Mouse (Mus musculus) stomach, embryonic 15.5 days (tissue): ENCODE results near the gene Foxc2. TPM values are rescaled to one million over a fixed set of nuclear protein-coding genes. Genes with fewer than 3 reads are reported as not detected.

ENCODE experiments used
- ATAC-seq: fragments of 200-750 bp; cut with Nextera tagmentation; 2 replicates; pipeline ENCODE4 v1.8.0; 2017; ENCODE audit warnings: low read depth, moderate number of reproducible peaks, moderate TSS enrichment; ENCODE audit not compliant: insufficient read depth, low FRiP score
- H3K27ac ChIP-seq: fragments of 300-500 bp; sonication (generic); 2 replicates; pipeline ENCODE4 v1.5.1; 2015; ENCODE audit warnings: mild to moderate bottlenecking, inconsistent platforms
- H3K27me3 ChIP-seq: fragments of 300-500 bp; sonication (generic); replicated peaks from 2 replicates; pipeline ENCODE4 v1.6.1; 2015; ENCODE audit warnings: inconsistent platforms
- H3K36me3 ChIP-seq: fragments of 300-500 bp; sonication (generic); 2 replicates; pipeline ENCODE4 v1.6.1; 2015; ENCODE audit warnings: inconsistent platforms
- H3K4me1 ChIP-seq: fragments of 300-500 bp; sonication (generic); 2 replicates; pipeline ENCODE4 v1.6.1; 2015; ENCODE audit warnings: inconsistent platforms
- H3K4me2 ChIP-seq: fragments of 300-500 bp; sonication (generic); 2 replicates; pipeline ENCODE4 v1.6.1; 2015; ENCODE audit warnings: mild to moderate bottlenecking, inconsistent platforms
- H3K4me3 ChIP-seq: fragments of 300-500 bp; sonication (generic); replicated peaks from 2 replicates; pipeline ENCODE4 v1.5.1; 2015; ENCODE audit warnings: inconsistent platforms
- H3K9ac ChIP-seq: fragments of 300-500 bp; sonication (generic); 2 replicates; pipeline ENCODE4 v1.6.1; 2015; ENCODE audit warnings: inconsistent platforms
- H3K9me3 ChIP-seq: fragments of 300-500 bp; sonication (generic); 2 replicates; pipeline ENCODE4 v1.6.1; 2016; ENCODE audit warnings: inconsistent platforms
- WGBS: fragments of 180-500 bp; shearing (Covaris S2); methylation state at CpG from one replicate; pipeline ENCODE4 v1.1.7; 2015; 5-methylcytosine and 5-hydroxymethylcytosine counted together
- polyA plus RNA-seq: library from polyadenylated mRNA; unstranded; fragments of >200 nt; fragmentation: Nextera tagmentation; extraction: Ambion mirVana; gene quantifications from 2 replicates; pipeline ENCODE4 v1.2.1, GENCODE M21; 2015

Foxc2 gene
- polyA plus RNA-seq, 1 experiment from 2014 or later, result 0.90 TPM

DNA sequence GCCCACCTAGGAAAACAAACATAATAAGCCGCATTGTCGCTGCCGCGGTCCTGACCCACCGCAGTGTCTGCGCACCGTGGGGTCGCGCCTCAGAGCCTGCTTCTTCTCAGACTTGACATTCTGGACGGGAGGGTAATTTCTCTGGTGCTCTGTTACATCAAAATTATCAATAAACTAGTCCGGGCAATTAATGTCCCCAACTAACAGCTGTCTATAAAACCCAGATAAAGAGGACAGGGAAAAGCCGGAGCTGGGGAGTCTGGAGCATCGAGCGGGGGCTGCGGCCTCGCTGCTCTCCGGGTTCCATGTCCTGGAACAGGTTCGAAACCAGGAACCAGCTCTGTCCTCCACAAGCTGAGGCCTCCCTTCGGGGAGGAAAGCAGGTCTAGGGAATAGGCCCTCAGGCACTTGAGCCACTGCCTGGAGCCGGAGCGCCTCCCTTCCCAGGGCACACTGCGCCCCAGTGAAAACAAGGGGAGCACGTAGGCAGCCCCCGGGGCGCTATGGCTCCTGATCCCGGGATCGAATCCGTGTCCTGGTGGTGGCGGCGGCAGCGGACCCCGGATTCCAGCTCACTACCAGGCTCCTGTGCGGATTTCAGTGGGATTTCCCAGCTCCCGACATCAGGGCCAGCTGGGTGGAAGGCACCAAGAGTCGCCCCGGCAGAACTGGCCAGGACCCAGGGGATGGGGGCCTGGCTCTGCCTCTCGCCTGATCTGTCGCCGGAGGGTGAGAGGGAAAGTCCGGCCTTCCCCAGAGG is 26.9 kb upstream of the Foxc2 start:
- H3K9me3 ChIP-seq, result no peaks in the 10 kb centered on the region
- H3K36me3 ChIP-seq, result no peaks in the 10 kb centered on the region
- H3K4me3 ChIP-seq, result peak overlapping the region; percentile 68
- H3K27ac ChIP-seq, result peak overlapping the region; percentile 74
- ATAC-seq, result no peak
- H3K4me1 ChIP-seq, result peaks cover 15% of the 10 kb centered on the region
- H3K27me3 ChIP-seq, result peaks cover 64% of the 10 kb centered on the region
- H3K9ac ChIP-seq, result peak overlapping the region; percentile 52
- 8% methylated on average over 40 of the region's 40 CpGs for WGBS
- H3K4me2 ChIP-seq, result peak overlapping the region; percentile 82

GRCm38 (mm10) chr8:121089631-121090380 is 26.2 kb upstream of the Foxc2 start:
- Histone ChIP-seq H3K9me3 (no peaks in the 10 kb centered on the region), H3K4me3 (peak overlapping the region; percentile 68), H3K27ac (peak overlapping the region; percentile 74), H3K4me1 (peaks cover 15% of the 10 kb centered on the region), H3K36me3 (no peaks in the 10 kb centered on the region), H3K4me2 (peak overlapping the region; percentile 82), H3K9ac (peak overlapping the region; percentile 52), H3K27me3 (peaks cover 57% of the 10 kb centered on the region)
- no peak for ATAC-seq
- WGBS, result 11% methylated on average over 32 of the region's 32 CpGs

DNA sequence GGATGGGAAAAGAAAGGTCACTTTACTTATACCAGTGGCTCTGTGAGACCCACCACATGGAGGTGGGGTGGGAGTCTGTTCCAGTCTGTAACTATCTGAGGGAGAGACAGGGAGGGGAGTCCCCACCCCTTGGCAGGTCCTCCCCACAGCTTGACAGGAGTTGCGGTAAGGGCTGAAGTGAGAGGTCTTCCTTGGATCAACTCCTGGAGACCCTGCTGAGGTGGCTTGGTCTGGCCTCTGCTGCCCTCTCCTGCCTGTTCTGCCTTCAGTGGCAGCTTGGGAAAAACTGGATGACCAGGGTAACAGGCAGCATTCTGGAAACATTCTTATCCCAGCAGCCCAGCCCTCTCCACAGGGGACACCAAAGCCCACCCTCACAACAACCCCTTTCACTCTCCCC is 25.3 kb upstream of the Foxc2 start:
- H3K27me3 ChIP-seq, result peaks cover 48% of the 10 kb centered on the region
- peak overlapping the region; percentile 74 for H3K27ac ChIP-seq
- WGBS, result 14% methylated on average over 1 of the region's 1 CpGs
- 0 out of 2 replicates have a peak overlapping the region, but pooled peaks have one; percentile 19 for H3K9ac ChIP-seq
- H3K4me2 ChIP-seq, result peak overlapping the region; percentile 82
- no peaks in the 10 kb centered on the region for H3K36me3 ChIP-seq
- H3K4me1 ChIP-seq, result peaks cover 15% of the 10 kb centered on the region
- no peaks in the 10 kb centered on the region for H3K9me3 ChIP-seq
- H3K4me3 ChIP-seq, result peak overlapping the region; percentile 68; the same call in 1 of the 2 replicates
- no peak for ATAC-seq

- H3K9me3 ChIP-seq, result no peaks in the 10 kb centered on the region
- 0 out of 2 replicates have a peak, but pooled peaks cover 2% of the 10 kb centered on the region for H3K36me3 ChIP-seq
- ATAC-seq, result peak; percentile 33
- H3K4me1 ChIP-seq, result peaks cover 15% of the 10 kb centered on the region
- H3K27ac ChIP-seq, result peak overlapping the region; percentile 74; the same call in 1 of the 2 replicates
- peaks cover 37% of the 10 kb centered on the region for H3K27me3 ChIP-seq
- H3K4me2 ChIP-seq, result peak overlapping the region; percentile 29; the same call in 1 of the 2 replicates
- H3K9ac ChIP-seq, result no peak overlapping the region
- 16% methylated on average over 6 of the region's 6 CpGs for WGBS
- no peak overlapping the region for H3K4me3 ChIP-seq
Measured at GRCm38 (mm10) chr8:121092141-121092540, 23.8 kb upstream of the Foxc2 start.

DNA sequence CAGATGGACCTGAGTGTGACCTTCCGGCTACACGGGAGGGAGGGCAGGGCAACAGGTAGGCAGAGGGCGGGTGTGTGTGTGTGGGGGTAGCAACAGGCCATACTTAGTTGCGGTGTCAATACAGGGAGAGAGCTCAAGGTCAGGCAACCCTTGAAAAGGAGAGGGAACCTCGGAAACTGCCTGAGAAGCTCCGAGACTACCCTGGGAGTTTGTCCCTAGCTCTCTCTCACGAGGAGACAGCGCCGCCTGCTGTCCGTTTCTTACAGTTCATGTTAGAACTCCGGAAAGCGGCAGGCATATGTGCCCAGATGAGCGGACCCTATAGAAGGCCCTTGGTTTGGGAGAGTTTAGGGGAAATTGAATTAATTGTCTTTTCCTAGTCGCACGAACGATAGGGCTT is 23.3 kb upstream of the Foxc2 start:
- Histone ChIP-seq H3K27me3 (peaks cover 37% of the 10 kb centered on the region), H3K9me3 (no peaks in the 10 kb centered on the region), H3K4me1 (peaks cover 15% of the 10 kb centered on the region), H3K4me3 (no peak overlapping the region), H3K36me3 (peaks cover 7% of the 10 kb centered on the region; the same call in 1 of the 2 replicates), H3K27ac (no peak overlapping the region), H3K9ac (no peak overlapping the region), H3K4me2 (peak overlapping the region; percentile 29; the same call in 1 of the 2 replicates)
- 2% methylated on average over 16 of the region's 16 CpGs for WGBS
- ATAC-seq, result peak; percentile 57

GRCm38 (mm10) chr8:121093496-121093895 is 22.5 kb upstream of the Foxc2 start:
- H3K27me3 ChIP-seq, result peaks cover 37% of the 10 kb centered on the region
- ATAC-seq, result no peak

DNA sequence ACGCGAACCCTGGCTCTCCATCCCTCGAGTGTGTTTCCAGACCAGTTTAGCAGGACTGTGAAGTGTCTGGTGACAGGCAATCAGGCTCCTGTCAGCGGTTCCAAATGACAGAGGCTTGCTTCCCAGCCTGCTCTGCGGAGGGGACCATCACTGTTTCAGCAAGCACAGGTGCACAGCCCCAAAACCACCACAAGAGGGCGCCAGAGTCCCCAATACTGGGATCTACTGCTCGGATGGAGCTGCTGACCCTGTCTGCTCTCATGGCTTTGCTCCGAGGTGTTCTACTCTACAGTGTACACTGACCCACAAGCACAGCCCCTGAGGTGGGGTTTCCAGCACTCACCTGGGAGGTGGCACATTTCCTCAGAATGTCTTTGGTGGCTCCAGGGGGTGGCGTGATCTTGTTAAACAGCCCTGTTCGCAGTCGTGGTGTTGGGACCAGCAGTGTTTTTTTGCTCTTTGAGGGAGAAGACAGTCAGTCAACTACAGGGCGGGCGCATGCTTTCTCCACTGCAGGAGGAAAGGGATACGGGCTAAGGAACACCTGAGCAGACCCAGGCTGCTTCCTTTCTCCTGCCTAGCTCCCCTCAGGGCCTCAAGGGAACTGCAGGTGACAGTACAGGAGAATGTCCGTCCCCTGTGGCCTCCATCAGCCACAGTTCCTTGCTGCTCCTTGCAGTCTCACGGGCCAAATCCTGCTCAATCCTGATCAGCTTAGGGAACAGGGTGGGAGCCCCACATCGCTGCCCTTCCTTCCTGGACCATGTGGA is 11.7 kb upstream of the Foxc2 start:
- no peaks in the 10 kb centered on the region for H3K9me3 ChIP-seq
- H3K4me3 ChIP-seq, result no peak overlapping the region
- ATAC-seq, result 0 out of 2 replicates have a peak, but pooled peaks have one; percentile 8
- H3K4me2 ChIP-seq, result no peak overlapping the region
- H3K36me3 ChIP-seq, result peaks cover 30% of the 10 kb centered on the region
- H3K4me1 ChIP-seq, result peaks cover 12% of the 10 kb centered on the region
- no peak overlapping the region for H3K27ac ChIP-seq
- 51% methylated on average over 17 of the region's 17 CpGs for WGBS
- no peak overlapping the region for H3K9ac ChIP-seq
- H3K27me3 ChIP-seq, result no peaks in the 10 kb centered on the region

More at GRCm38 (mm10) chr8:121093496-121093895, 22.5 kb upstream of the Foxc2 start:
- no peak overlapping the region for H3K9ac ChIP-seq
- peaks cover 14% of the 10 kb centered on the region for H3K36me3 ChIP-seq
- H3K9me3 ChIP-seq, result no peaks in the 10 kb centered on the region
- peaks cover 15% of the 10 kb centered on the region for H3K4me1 ChIP-seq
- no peak overlapping the region for H3K4me3 ChIP-seq
- no peak overlapping the region for H3K27ac ChIP-seq
- no peak overlapping the region for H3K4me2 ChIP-seq
- 63% methylated on average over 6 of the region's 6 CpGs for WGBS

- Histone ChIP-seq H3K9me3 (no peaks in the 10 kb centered on the region), H3K9ac (peak within 1 kb of the TSS; percentile 81), H3K4me3 (peak within 1 kb of the TSS; percentile 66), H3K4me1 (peaks cover 12% of the 10 kb centered on the region), H3K27ac (peak within 1 kb of the TSS; percentile 52; the same call in 1 of the 2 replicates), H3K36me3 (0 out of 2 replicates have a peak, but pooled peaks cover under 1% of the 10 kb centered on the region), H3K4me2 (peak within 1 kb of the TSS; percentile 81), H3K27me3 (no peaks in the 10 kb centered on the region)
- WGBS, result 1% methylated on average over 75 of the region's 75 CpGs
- peak; percentile 90 for ATAC-seq
Measured at GRCm38 (mm10) chr8:121107668-121108656, 8.0 kb upstream of the Foxc2 start, which contains the start of gene Mthfsd. Gene Mthfsd, minus strand, starts transcription at chr8:121108392.

- WGBS, result 9% methylated on average over 5 of the region's 5 CpGs
- H3K27ac ChIP-seq, result no peak overlapping the region
- H3K27me3 ChIP-seq, result peaks cover 3% of the 10 kb centered on the region
- peaks cover 12% of the 10 kb centered on the region for H3K4me1 ChIP-seq
- H3K4me2 ChIP-seq, result peak overlapping the region; percentile 81
- no peaks in the 10 kb centered on the region for H3K36me3 ChIP-seq
- no peaks in the 10 kb centered on the region for H3K9me3 ChIP-seq
- 0 out of 2 replicates have a peak overlapping the region, but pooled peaks have one; percentile 38 for H3K9ac ChIP-seq
- H3K4me3 ChIP-seq, result peak overlapping the region; percentile 66
- ATAC-seq, result no peak
Measured at GRCm38 (mm10) chr8:121108657-121109056, 7.3 kb upstream of the Foxc2 start.

- Histone ChIP-seq H3K4me3 (no peak overlapping the region), H3K27me3 (peaks cover 24% of the 10 kb centered on the region), H3K9me3 (no peaks in the 10 kb centered on the region), H3K36me3 (no peaks in the 10 kb centered on the region), H3K4me1 (peaks cover 16% of the 10 kb centered on the region), H3K9ac (no peak overlapping the region), H3K4me2 (no peak overlapping the region), H3K27ac (no peak overlapping the region)
- 37% methylated on average over 7 of the region's 7 CpGs for WGBS
- no peak for ATAC-seq
Measured at GRCm38 (mm10) chr8:121111145-121111907, 4.6 kb upstream of the Foxc2 start.
